Mouse (Mus musculus) bone marrow, adult 2 months (tissue): ENCODE measurements around the gene Ice2.

ENCODE experiments used
- CTCF ChIP-seq: fragments of 200-500 bp; IDR thresholded peaks from 2 replicates; pipeline ENCODE4 v1.5.1; 2011; ENCODE audit warnings: low read length, control low read depth; ENCODE audit not compliant: control insufficient read depth, insufficient read depth
- POLR2A ChIP-seq: fragments of 200-500 bp; IDR thresholded peaks from 2 replicates; pipeline ENCODE4 v1.6.1; 2011; ENCODE audit warnings: low read depth, mild to moderate bottlenecking, control low read depth, low read length, borderline replicate concordance; ENCODE audit not compliant: control insufficient read depth

DNA sequence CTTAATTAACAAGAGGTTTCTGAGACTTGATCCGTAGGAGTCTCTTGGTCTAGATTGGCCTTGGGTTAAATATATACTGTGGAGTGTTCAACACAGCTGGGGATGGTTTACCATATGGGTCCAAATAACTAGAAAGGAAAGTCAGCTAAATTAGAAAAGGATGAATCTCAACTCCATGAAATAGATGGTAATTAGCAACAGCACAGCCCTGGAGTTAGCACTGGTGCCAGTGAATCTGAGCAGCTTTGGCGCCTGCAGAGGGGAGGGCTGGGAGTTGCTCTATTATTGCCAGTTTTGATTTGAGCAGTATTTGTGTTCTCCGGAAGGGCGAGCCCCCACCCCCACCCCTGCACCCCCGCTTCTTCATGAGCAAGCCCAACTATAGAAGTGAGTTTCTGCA, 72.7 kb downstream of the Ice2 start:
- TF ChIP-seq CTCF, result no peak
- TF ChIP-seq POLR2A, result no peak
